Mouse (Mus musculus): ENCODE results near the gene B3glct.

The B3glct gene

GRCm38 (mm10) chr5:149678100-149678989 is at the start of gene B3glct:
TSS of gene B3glct (plus strand) at chr5:149678230.
- peak; percentile 73 for DNase-seq (ENCODE audit: low read depth)

- DNase-seq (ENCODE audit: low read depth) = no peak
Observed at GRCm38 (mm10) chr5:149634409-149635035, 43.5 kb upstream of the B3glct start.

DNA sequence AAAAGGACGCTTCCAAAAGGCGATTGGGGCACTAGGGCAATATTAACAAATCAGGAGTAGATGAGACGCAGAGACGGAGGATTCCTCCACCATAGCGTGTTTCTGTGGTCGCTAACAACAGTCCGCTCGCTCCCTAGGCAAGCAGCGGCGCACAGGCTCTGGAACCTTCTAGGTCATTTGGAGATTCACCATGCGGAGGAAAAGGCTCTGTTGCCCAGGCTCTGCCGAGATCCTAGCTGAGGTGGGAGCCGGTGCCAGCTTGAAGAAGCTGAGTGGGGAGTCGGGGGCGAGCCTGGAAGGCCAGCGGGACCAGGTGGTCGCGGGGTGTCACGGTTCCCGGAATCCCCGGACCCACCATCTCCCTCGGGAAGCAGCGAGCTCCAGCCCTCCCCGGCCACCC is 42.5 kb upstream of the B3glct start:
- DNase-seq (ENCODE audit: low read depth) = no peak

DNA sequence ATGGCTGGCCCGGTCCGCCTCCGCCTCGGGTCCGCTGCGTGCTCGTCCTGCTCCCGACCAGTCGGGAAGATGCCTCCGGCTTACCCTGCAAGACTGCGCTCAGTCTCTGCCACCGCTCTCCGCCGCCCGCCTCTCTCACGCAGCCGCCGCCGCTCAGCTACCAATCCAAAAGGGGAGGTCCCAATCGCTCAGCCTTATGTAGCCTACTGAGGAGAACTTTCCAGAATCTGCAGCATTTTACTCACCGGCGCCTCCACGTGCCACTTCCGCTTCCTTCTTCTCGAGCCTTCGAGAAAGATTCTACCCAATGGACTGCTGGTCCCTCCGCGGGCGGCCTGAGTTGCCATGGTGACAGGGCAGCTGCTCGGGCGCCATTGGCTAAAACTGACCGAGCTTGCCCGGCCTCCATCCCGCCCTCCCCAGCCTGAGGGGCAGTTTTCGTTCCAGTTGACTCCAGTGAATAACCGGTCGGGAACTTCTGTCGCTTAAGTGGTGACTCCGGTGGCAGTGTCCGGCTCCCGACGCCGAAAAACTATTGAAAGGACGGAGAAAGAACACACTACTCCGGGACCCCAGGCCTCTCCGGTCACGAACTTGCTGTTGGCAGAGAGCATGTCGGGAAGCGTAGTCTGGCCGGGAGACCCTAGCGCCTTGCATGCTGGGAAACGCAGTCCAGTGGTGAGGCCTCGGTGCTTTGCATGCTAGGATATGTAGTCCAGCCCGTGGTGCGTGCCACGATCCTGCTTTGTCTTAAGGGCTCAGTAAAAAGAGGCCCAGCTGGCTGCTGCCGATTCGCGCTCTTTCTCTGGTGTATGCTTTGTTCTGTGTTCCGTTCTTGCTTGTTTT is 41.7 kb upstream of the B3glct start, which contains the start of gene Hsph1:
TSS of gene Hsph1 (minus strand) at position 302 of the 846 bp plus-strand sequence.
- peak; percentile 96 for DNase-seq (ENCODE audit: low read depth)

DNA sequence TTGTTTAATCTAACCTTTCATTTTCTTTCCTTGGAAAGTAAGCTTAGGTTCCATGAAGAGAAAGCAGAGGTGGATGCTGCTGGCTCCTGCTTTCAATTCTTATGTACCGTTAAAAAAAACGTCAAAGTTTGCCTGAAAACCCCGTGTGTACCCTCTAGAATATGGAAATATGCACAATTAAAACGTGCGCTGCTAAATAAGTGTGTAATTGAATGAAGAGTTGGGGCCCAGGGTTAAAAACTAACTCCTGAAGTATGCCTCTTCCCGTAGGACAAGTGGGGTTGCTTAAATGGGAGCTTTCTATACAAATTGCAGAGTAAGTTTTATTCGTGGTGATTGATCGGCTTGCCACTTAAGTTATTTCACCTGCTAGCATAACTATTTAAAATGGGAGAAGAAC is 40.7 kb upstream of the B3glct start:
- no peak for DNase-seq (ENCODE audit: low read depth)

- no peak for DNase-seq (ENCODE audit: low read depth)
Observed at GRCm38 (mm10) chr5:149641277-149641892, 36.6 kb upstream of the B3glct start.

- DNase-seq (ENCODE audit: low read depth) = no peak
Observed at GRCm38 (mm10) chr5:149642366-149642765, 35.7 kb upstream of the B3glct start.

GRCm38 (mm10) chr5:149642783-149643509 is 35.1 kb upstream of the B3glct start:
- DNase-seq (ENCODE audit: low read depth) = no peak

DNA sequence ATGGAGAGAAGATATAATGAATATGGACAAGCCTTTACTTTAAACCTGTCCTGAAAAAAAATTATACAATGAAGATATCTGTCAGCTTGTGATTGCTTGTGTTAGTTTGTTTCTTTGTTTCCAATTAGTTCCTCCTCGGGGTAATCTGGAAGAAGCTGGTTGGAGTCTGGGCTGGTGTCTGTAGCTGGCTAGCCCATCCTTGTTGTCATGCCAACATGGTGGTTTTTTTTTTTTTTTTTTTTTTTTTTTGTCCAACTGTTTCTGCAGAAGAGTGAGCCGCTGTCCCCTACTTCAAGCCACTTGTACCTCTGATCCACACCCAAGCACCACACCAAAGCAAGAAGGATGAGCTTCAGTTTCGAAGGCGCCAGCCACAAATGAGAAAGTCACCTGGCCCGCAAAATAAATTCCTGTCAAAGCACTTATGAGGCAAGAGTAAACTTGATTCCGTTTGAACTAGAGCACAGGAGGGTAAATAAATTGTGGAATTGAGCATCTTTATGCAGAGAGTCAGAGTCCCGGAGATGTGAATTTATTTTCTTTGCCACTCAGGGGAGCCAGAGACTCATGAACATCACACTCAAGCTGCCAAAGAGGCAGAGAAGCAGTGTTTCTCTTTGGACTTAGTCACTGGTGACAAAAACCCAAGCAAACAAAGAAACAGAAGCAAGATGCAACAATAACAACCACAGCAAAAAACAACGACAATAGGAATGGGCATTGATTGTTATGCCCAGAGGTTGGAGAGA is 30.5 kb upstream of the B3glct start:
- no peak for DNase-seq (ENCODE audit: low read depth)

DNA sequence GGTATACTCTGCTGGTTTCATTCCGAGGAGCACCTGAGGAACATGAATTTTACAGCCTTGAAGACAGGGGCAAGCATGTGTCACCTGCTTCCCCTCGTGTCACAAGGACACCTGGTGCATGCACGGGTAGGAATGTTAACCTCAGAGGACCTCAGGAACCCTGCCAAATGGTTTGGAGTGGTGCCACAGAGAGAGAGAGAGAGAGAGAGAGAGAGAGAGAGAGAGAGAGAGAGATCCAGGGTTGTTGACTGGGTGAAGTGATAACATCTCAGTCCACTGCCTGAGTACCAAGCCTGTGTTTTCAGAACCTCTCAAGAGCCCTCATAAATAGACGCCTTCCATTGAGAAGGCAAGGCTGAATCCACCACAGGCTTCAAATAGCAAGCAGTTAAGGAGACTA is 29.8 kb upstream of the B3glct start:
- DNase-seq (ENCODE audit: low read depth) = no peak

DNA sequence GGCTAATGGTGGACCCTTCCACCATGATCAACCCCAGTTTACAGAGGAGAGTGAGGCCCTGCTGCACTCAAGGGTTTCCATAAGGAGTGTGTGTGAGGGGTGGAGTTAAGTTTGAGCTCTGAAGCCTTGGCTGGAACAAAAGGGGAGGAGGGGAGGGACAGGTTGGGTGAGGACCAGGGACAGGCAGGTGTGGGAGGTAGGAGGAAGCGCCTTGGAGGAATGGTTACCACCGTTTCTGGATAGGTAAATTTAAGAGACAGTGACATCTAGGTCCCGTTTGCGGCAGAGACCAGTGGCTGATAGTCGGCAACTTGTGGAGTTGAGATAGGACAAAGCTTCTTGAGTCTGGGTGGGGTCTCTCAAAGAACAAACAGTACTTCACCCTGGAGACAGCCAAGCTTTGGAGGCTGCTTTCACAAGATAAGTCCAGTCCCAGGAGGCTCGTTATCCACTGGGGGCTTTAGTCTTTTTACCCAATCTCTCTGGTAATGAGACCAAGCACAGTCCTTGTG is 29.1 kb upstream of the B3glct start:
- DNase-seq (ENCODE audit: low read depth) = peak; percentile 90

DNA sequence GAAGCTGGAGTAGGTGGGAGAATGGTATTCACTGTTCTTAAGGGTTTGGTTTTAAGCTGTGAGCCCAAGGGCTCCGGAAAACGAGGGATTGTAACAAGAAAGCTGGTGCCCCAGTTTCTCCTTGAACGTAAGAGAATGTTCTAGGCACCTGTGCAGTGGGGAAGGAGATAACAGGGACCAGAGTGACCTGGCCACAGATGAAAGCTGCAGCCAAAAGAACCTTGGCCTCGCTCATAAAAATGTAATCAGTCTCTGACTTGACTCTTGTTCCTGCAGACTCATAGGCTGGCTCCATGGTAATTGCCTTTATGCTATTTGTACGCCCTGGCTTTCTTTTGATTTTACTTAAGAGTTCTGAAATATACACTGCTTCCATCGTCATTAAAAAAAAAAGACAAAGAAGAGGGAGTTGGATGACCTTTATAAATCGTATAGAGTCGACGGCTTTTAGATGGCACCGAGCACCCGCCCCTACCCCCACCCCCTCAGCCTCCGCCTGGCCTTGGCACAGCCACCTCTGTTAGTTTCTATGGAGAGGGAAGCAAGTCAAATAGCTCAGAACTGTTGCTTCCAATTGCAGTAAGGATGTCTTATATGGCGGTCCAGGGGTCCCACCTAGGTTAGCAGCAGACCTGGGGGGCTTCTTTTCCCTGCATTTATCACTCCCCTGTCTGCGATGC is 28.4 kb upstream of the B3glct start:
- no peak for DNase-seq (ENCODE audit: low read depth)

GRCm38 (mm10) chr5:149650179-149650553 is 27.9 kb upstream of the B3glct start:
- no peak for DNase-seq (ENCODE audit: low read depth)

DNA sequence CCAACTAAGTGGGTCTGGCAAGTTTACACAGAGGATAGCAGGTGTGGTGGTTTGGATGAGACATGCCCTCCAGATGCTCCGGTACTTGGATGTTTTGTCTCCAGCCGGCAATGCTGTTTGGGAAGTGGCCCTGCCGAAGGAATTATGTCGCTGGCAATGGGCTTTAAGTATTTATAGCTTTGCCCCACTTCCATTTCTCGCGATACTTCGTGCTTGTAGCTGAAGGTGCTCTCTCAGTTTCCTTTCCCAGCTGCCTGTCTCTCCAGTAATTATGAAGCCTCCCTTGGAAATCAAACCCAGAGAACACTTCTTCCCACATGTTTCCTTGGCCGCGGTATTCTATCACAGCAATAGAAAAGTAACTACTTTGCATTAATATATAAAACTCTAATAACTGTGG is 22.4 kb upstream of the B3glct start:
- no peak for DNase-seq (ENCODE audit: low read depth)

- no peak for DNase-seq (ENCODE audit: low read depth)
Observed at GRCm38 (mm10) chr5:149658022-149658421, 20.0 kb upstream of the B3glct start.

DNA sequence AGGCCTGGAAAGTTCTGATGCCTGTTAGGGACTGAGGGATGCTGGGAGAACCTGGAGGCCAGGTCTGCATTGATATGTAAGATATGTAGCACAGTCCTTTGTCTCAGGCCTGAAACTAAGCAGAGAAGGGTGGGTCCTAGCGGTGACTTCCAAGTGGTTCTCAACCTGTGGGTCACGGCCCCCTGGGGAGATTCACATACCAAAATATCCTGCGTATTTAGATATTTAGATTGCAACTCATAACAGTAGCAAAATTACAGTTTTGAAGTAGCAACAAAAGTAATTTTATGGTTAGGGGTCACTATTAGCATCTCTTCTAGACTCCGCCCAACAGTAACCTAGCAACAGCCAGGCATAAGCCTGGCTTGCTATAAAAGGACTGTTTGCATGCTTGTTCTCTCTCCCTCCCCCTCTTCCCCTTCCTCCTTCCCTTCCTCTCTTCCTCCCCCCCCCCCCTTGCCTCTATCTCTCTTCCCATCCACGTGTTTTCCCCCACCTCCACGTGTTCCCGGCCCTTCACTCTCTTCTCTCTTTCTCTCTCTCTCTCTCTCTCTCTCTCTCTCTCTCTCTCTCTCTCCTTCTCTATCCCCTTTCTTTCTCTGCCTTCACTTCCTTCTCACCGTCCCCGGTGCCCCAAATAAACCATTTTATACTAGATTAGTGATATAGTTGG is 19.2 kb upstream of the B3glct start:
- DNase-seq (ENCODE audit: low read depth) = no peak

GRCm38 (mm10) chr5:149659414-149659780 is 18.6 kb upstream of the B3glct start:
- no peak for DNase-seq (ENCODE audit: low read depth)

- no peak for DNase-seq (ENCODE audit: low read depth)
Observed at GRCm38 (mm10) chr5:149661428-149661827, 16.6 kb upstream of the B3glct start.

DNA sequence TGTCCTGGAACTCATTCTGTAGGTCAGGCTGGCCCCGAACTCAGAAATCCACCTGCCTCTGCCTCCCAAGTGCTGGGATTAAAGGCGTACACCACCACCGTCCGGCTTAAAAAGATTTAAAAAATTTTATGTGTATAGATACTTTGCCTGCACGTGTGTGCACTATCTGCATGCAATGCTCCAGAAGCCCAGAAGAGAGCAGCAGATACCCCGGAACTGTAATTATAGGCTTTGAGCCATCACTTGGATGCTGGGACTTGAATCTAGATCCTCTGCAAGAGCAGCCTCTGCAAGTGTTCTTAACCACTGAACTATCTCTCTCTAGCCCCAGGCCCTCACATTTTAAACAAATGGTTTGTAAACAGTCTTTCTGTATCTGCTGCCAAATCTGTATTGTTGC is 15.1 kb upstream of the B3glct start:
- no peak for DNase-seq (ENCODE audit: low read depth)
